Mouse (Mus musculus) mature B cell (primary cell): ENCODE results near the gene Gm21731.
"Not testable (repeated sequence)": the region's sequence is repeated elsewhere in the genome, so short reads cannot be mapped to it uniquely, and the experiment has no call there.

Experiments used
- in situ Hi-C: fragments of 300-500 bp; cut with MboI; formaldehyde crosslinking; loops from 2 replicates; pipeline ENCODE4 v1.14.3; 2019

Gm21731 gene

GRCm38 (mm10) chr13:120238811-120239210 lies at the start of gene Gm21731:
TSS of gene Gm21731 (plus strand) at chr13:120239111.
- in situ Hi-C loops: not testable (repeated sequence)

DNA sequence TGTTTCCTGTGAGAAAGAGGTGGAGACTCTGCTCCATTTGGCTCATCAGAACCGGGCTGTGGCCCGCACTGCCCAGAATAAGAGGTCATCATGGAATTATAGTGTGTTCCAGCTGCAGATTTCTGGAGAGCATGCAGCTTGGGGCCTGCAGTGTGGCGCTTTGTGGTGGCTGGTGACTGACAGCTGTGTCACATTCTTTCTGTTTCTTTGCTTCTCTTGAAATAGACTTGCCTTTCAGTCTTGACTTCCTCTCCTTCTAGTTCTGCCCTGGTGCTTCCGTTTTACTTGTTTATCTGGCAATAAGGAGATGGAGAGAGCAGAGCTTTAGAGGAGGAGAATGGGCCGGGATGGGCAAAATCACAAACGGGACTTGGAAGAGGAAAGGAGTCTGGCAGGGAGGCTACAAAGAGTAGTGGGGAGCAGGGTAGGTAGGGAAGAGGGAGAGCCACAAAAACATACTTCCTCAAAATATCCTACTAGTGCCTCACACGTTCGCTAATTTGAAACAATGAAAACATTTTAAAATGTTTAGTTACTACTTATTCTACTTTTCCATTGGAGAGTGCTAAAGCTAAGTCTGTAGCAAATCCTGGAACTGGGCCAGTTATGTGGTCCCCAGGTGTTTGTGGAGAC lies 42.6 kb upstream of the Gm21731 start:
- in situ Hi-C loops: not testable (repeated sequence)

DNA sequence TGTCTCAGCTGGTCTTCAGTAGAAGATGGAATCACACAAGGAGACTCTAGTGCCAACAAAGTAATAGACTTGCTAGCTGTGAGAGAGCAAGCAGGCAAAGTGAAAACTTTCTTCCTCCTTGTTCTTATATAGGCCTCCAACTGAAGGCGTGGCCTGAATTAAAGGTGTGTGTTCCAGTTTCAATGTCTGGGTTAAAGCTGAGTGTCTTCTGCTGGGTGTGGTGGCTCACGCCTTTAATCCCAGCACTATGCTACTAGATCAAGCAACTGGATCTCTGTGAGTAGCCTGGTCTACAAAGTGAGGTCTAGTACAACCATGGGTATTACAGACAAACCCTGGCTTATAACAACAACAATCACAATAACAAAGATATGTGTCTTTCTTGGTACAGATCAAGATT lies 23.1 kb upstream of the Gm21731 start, which contains the start of gene Gm21762:
Gm21762 (minus strand) TSS at position 101 of the 400 bp plus-strand sequence.
- in situ Hi-C loops: not testable (repeated sequence)

DNA sequence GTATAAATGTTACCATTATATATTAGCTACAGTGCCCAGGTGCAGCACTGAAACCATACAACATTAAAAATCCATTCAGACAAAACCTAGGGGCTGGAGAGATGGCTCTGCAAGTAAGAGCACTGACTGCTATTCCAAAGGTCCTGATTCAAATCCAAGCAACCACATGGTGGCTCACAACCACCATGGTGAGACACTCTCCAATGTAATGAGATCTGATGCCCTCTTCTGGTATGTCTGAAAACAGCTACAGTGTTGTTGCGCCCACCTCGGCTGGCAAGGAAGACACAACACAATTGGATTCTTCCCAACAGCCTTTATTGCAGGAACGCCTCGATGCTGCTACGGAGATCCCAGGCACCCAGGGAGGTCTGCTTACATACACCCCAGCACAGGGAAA lies 18.0 kb upstream of the Gm21731 start:
- in situ Hi-C loops: not testable (repeated sequence)

GRCm38 (mm10) chr13:120223012-120223659 lies 15.8 kb upstream of the Gm21731 start:
- in situ Hi-C loops: not testable (repeated sequence)

DNA sequence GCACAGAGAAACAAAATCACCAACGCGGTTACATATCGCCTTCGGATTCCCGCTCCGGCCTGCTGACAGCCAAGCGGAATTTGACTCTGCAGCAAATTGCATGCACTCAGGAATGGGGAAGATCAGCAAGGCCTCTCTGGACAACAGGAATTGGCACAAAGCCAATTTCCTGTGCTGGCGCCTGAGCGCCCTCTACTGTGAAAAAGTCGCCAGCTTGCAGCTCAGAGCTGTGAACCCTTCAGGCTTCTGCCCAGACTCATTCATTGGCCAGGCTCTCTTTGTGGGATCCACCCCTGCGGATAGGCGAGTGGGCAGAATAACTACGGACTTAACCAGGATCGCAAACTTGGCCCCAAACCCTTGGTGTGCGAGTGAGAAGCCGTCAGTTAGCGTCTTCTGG lies 7.1 kb upstream of the Gm21731 start:
- in situ Hi-C loops: not testable (repeated sequence)

GRCm38 (mm10) chr13:120232447-120233049 lies 6.4 kb upstream of the Gm21731 start:
- in situ Hi-C loops: not testable (repeated sequence)

DNA sequence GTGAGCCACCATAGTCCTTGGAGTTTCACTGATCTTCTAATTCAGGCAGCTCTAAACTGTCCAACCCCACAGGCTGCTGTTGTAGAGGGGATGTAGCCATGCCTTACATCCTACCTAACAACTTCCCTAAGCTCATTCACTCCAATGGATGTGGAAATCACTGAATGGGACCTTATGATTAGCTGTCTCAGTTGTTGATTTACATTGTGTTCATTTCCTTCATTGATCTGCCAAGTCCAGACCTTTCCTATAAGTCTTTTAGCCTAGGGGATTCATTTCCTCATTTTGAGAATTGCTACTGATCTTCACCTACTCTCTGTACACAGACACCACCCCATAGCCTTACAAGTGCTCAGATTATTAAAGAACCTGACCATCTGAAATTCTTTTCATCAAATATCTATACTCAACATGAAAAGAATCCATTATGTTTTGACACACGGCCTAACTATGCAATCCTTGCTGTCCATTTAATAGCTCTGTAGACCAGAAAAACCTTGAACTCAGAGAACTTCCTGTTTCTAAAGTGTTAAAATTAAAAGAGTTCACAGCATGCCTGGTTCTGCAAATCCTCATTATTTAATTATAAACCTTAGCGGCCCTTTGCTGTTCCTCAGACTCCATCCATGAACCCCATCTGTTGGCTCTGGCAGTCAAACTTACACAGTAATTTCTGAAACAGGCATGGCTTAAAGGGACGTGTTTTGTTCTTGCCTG lies 12.5 kb downstream of the Gm21731 start:
- in situ Hi-C loops: not testable (repeated sequence)

DNA sequence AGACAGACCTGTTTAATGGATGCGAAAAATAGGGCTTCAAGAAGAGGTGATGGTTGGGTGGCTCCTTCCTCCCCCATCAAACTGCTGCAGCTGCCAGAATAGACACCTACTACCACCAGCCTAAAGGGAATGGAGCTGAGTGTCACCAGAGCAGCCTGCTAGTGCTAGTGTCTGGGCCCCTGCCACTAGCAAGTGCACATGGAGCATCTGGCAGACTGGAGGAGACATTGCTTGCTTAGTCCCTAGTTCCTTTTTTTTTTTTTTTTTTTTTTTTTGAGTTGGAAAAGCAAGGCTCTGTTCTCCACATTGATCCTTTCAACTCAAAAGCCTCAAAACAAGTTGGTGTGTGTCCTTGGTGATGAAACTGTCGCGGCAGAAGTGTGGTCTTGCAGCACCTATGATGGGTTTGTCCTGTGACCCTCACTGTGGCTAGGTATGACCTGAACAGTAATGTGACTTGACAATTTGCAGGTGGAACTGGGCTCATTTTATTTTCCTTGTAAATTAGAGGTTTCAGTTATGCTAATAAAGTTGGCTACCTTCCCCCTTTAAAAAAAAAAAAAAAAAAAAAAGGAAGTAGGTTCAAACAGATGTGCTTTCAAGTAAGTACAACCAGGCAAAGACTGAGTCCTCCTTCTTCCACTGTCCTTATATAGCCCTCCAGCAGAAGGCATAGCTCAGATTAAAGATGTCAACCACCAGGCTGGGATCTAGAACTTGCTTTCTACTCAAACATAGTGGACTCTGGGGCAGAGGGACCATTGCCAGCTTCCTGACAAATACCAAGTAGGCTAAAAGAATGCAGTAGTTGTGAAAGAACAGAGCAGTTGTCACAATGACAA lies 20.1 kb downstream of the Gm21731 start:
- in situ Hi-C loops: not testable (repeated sequence)

GRCm38 (mm10) chr13:120259718-120260117 lies 20.8 kb downstream of the Gm21731 start:
- in situ Hi-C loops: not testable (repeated sequence)

DNA sequence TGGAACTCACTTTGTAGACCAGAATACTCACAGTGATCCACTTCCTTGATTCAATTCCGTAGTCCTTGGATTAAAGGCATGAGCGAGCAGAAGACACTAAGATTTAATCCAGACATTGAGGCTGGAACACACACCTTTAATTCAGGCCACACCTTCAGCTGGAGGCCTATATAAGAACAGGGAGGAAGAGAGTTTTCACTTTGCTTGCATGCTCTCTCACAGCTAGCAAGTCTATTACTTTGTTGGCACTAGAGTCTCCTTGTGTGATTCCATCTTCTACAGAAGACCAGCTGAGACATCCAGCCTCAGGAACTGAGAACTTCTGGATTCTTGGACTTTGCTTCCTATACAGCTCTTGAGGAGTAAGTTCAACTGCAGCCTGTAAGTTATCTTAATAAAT lies 24.0 kb downstream of the Gm21731 start, which contains the start of gene AF067061:
AF067061 (plus strand) TSS at position 245 of the 400 bp plus-strand sequence.
- in situ Hi-C loops: not testable (repeated sequence)

- in situ Hi-C loops: not testable (repeated sequence)
Measured at GRCm38 (mm10) chr13:120277837-120278236, 38.9 kb downstream of the Gm21731 start.

GRCm38 (mm10) chr13:120278784-120279183 lies 39.9 kb downstream of the Gm21731 start:
- in situ Hi-C loops: no loop called here
